Mouse (Mus musculus): Measurements from ENCODE around the gene Myrfl.
A peak's percentile ranks its signal among the peaks of the same experiment; 100 is the strongest.

Myrfl gene

DNA sequence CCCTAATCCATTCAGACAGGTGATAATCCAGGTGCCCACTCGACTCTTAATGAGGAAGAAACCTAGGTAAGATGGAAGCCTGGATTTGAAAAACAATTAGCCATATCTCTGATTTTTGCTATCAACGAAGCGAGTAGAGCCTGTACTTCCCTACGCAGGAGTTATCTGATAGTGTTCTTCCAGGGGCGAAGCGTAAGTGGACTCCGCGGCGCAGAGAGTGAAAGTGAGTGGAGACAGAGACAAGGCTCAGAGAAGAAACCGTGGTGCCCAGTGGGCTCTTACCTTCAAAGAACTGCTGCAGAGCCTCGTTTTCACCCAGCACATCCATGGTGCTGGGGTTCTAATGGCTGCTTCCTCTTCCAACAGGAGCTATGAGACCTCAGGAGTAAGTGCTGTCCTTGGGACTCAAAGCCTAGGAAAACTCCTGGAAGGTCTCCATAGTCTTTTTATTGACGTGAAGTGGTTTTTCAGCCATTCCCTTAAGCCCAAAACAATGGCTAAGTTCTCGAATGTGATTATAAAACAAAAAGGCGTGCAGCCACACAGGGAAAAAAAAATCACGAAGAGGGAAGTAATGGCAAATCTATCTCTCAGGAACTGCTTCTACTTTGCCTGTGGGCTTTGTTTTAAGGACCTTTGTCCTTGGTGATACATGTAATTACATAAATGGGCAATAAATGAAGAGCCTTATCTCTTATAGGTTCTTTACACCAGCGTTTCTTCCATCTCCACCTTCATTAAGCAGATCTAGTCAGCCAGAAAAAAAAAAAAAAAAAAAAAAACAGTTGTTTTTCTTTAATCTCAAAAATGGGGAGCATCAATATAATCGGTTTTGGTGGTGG, at the start of gene Myrfl:
TSS of gene Myrfl (minus strand) at position 584 of the 842 bp plus-strand sequence.
- no peak for DNase-seq (ENCODE audit: low read depth, low spot score)

DNA sequence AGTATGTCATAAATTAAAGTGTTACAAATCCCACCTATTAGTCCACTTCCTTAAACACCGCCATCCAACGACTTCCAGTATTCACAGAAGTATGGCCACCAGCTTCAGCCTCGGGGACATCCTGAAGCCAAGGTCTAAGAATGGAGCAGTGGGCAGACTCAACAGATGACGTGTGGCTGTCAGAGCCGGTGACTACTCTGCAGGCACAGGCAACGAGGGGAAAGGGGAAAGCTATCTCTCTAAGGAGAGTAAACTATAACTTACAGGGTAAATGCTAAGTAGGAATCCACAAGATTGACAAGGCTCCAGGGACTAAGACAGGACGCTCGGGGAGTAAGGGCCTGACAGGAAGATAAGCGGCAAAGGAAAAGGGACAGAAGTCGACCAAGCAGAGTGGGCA, 48.2 kb upstream of the Myrfl start:
- no peak for DNase-seq (ENCODE audit: low read depth, low spot score)

DNA sequence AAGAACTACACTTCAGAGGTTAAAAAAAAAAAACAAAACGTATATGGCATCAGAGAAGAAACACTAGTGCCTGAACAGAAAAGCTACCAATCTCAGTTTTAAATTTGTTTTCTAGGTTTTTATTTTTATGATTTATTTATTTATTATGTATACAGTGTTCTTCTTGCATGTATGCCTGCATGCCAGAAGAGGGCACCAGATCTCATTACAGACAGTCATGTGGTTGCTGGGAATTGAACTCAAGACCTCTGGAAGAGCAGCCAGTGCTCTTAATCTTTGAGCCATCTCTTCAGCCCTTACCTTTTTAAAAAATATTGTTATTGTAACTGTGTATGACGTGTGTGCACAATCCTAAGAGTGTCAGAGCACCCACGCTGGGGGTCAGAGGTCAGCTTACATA, 47.4 kb upstream of the Myrfl start:
- DNase-seq (ENCODE audit: low read depth, low spot score): no peak

DNA sequence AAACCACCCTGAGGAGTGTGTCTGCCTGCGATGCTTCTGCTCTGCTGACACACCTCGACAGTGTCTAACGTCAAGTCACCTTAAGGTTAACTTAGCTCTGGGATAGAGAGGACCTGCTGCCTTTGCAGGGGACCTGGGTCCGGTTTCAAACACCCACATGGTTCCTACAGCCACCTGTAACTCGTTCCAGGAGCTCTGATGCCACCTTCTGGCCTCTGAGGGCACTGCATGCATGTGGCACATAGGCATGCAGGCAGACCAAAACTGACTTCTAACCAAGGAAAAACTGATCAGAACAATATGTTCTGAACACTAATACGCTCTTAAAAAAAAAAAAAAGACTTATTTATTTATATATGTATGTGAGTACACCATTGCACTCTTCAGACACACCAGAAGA, 46.3 kb upstream of the Myrfl start:
- peak; percentile 2 for DNase-seq (ENCODE audit: low read depth, low spot score)

DNA sequence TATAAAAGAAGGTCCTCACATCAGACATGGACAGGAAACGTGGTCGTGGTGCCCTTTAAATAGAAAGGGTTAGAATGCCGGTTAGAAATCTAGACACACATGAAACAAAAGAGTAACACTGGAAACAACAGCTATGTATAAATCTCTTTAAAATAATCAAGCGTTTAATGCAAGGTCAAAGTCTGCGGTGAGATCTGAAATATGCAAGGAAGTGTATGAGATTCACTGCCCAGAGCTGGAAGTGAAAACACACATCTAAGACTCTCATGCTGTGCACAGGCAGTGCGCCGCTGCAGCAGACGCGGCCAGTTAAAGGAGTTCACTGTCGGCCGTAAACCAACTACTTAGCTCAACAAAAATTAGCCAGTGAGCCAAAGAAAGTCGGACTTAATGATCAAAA, 38.3 kb upstream of the Myrfl start:
- DNase-seq (ENCODE audit: low read depth, low spot score): no peak

DNA sequence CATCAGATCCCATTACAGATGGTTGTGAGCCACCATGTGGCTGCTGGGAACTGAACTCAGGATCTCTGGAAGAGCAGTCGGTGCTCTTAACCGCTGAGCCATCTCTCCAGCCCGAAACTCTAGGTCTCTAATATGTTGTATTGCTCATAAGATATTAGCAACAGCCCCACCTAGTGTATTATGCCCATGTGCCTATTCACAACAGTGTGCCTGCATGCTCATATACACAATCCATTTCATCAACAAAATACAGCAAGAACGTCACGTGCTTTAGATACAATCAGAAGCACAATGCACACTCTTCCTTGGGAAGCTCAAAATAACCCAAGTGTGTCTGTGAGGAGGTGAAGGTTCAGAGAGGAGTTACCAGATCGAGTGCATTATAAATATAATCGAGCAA, 37.1 kb upstream of the Myrfl start:
- no peak for DNase-seq (ENCODE audit: low read depth, low spot score)

DNA sequence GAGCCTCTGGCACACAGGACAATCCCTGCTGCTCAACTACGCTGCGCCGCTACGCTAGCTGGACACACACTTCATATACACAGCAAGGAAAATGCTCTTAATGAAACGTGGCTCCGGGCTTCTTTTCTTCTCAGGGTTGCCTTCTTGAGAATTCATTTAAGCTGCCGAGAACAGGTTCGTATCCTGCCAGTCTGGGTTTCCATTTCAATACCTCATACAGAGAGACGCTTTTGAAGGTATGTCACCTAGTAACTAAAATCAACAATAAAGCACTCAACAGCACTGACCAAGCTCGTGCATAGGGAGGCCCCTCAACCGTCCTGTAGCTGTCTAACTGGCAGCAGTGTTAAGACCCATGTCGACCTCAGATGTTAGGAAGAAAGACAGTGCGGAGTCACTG, 35.7 kb upstream of the Myrfl start:
- DNase-seq (ENCODE audit: low read depth, low spot score): no peak

DNA sequence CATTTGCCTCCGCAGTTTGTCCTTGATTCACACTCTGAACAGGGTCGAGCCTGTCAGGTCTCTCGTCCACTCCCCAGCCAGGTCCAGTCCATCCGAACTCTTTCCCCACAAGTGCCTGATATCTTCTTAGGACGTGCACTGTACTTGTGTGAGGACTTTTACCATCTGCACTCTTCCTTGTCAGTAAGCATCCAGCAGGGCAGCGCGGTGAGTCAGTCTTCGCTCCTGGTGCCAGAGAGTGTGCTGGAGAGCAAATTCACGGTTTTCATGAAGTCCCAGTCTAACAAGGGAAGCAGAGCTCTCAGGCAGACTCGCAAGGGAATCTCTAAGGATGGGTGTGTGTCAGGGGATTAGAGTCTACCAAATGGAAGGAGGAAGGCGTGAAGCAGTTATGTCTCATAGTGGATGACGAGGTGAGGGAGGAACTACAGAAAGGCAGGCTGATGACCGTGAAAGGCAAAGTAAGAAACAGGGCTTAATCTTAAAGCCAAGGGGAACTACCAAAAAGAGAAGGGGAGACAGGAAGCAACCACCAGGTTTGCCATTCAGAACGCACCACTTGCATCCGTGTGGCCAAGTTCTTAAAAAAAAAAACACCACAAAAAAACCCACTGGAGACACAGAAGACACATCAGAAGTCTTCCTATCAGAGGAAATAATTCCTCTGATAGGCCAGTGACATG, 34.9 kb upstream of the Myrfl start:
- no peak for DNase-seq (ENCODE audit: low read depth, low spot score)

DNA sequence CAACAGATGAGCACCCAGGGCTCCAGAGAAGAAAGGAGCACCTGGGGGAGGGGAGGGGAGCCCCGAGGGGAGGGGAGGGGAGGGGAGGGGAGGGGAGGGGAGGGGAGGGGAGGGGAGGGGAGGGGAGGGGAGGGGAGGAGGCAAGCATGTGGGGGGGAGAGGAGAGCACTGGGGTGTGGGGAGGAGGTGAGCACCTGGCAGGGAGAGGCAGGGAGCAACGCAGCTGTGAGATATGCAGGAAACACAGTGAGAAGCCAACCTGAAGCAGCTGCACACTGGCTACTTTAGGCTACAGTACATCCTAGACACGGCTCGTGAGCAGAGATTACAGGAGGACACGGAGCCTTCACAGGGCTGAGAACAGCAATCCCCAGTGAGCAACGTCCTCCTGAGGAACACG, 34.2 kb upstream of the Myrfl start:
- no peak for DNase-seq (ENCODE audit: low read depth, low spot score)

DNA sequence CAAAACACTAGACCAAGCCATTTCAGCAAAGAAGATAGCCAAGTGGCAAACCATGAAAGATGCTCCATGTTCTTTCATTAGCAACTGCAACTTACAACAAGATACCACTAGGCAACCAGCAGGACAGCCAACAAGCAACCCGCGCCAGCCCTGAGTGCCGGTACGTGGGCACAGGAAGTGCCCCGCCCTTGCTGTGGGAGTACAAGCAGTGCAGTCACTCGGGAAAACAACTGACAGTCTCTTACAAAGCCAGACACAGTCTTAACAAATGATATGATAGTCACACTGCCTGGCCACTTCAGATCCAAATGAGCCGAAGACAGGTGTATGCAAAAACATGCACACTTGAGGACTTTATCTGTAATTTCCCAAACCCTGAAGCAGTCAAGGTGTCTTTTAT, 33.8 kb upstream of the Myrfl start:
- DNase-seq (ENCODE audit: low read depth, low spot score): no peak

DNA sequence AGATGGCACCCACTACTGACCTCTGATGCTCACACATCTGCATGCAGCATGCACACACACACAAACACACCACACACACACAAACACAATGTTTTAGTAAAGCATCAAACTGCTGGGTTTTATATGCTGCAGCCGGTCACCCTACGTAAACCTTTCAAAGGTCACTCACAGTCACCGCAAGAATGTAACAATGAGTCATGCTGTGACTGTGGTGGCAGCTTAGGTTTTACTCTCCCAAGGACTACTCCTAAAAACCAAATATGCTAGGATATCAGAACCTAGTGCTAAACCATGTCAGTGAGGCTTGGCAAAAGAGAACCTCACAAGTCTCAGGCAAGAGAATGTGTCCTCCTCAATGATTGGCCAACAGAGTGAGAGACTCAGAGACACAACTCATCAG, 32.1 kb upstream of the Myrfl start:
- DNase-seq (ENCODE audit: low read depth, low spot score): no peak

DNA sequence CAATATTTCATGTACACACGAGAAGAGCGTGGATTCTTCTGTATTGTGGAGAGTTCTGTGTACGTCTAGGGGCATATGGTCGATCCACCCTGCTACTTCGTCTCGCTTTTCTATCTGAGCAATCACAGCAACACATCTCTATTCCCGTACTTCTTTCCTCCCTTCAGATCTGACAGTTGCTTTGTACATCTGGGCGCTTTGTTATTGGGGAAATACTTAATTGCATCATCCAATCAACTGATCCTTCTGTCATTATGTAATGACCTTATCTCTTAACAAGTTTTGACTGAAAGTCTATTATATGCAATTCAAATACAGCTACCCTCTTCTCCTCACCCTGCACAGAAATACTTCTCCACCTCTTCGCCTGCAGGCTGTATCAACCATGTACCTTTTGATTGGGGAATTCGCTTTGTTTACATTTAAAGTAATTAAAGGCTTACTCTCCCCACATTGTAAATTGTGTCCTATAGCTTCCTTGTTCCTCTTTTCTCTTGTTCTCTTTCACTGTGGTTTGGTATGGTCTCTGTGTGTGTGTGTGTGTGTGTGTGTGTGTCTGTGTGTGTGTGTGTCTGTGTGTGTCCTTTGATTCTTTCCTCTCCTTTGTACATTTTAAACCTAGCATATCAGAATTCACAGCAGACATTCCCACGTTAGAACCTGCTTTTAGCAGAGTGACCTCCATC, 29.9 kb upstream of the Myrfl start:
- DNase-seq (ENCODE audit: low read depth, low spot score): no peak

DNA sequence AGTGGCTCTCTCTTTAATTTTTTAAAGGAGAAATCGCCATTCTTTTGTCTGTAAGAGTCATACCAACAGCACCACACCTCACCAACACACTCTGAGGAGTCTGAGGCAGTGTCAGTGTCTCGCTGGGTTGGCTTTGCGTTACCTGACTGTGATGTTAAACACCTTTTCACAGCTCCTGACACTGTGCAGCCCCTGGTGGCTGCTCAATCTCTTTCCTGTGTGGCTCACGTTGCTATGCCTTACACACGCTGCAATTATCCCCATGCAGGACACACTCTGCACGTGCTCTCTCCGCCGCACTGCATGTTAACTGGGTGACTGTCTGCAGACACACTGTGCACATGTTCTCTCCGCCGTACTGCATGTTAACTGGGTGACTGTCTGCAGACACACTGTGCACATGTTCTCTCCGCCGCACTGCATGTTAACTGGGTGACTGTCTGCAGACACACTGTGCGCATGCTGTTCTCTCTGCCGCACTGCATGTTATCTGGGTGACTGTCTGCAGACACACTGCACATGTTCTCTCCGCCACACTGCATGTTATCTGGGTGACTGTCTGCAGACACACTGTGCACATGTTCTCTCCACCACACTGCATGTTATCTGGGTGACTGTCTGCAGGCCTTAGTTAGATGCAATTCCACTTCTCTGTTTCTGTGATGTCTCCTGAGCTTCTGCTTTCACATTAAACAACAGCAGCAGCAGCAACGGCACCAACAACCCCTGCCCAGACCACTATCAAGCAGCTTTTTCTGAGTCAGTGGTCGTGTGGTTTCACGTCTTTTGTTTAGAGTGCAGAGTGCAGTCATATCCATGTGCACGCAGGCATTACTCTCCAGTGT, 27.2 kb upstream of the Myrfl start:
- DNase-seq (ENCODE audit: low read depth, low spot score): no peak

DNA sequence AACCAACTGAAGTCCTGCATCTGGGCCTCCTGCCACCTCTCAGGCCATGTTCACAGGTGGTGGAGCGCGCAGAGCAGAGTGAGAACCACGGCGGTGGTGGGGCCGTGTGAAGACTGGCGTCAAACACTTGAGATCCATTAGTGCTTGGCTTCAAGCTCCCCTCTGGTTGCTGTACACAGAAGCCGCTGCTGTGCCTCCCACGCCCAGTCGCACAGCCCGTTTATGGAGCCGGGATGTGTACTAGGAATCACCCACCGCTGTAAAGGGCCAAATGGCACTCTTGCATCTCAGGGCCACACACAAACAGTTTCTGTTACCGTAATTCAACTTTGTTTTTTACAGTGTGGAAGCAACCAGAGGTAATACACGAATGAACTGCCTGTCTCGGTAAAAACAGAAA, 25.4 kb upstream of the Myrfl start:
- no peak for DNase-seq (ENCODE audit: low read depth, low spot score)

DNA sequence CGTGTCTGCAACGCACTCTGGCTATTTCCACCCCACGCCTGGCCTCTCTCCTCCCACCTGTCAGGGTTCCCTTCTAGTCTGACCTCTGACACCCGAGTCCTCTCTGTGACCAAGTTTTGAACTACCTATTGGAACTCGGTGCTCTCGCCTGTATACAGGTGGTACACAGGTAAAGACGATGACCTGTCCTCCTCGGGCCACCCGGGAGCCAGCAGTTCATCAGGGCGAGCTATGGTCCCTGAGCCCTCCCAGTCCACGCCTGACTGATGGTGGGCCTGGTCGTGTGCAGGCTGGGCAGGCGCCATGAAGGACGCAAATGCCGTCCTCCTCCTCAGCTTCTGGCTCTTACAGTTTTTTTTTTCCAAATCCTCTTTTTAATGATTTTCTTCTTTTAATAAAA, 24.7 kb upstream of the Myrfl start:
- no peak for DNase-seq (ENCODE audit: low read depth, low spot score)

DNA sequence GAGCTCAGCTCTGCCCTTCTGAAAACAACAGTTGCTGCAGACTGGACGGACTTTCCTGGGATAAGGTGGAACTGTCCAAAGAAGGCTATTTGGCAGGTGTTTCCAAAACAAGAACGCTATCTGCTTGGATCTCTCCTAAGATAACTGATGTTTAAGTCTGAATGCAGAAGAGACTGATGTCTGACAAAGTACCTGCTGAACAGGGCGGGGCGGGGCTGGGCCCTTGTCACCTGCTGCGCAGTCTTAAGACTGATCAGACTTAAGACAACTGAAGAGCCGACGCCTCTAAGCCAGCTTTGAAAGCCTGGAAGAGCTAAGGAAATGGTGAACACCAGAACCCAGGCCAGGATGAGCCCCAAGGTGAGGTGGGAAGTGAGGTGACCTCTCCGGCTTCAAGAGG, 23.9 kb upstream of the Myrfl start:
- no peak for DNase-seq (ENCODE audit: low read depth, low spot score)

DNA sequence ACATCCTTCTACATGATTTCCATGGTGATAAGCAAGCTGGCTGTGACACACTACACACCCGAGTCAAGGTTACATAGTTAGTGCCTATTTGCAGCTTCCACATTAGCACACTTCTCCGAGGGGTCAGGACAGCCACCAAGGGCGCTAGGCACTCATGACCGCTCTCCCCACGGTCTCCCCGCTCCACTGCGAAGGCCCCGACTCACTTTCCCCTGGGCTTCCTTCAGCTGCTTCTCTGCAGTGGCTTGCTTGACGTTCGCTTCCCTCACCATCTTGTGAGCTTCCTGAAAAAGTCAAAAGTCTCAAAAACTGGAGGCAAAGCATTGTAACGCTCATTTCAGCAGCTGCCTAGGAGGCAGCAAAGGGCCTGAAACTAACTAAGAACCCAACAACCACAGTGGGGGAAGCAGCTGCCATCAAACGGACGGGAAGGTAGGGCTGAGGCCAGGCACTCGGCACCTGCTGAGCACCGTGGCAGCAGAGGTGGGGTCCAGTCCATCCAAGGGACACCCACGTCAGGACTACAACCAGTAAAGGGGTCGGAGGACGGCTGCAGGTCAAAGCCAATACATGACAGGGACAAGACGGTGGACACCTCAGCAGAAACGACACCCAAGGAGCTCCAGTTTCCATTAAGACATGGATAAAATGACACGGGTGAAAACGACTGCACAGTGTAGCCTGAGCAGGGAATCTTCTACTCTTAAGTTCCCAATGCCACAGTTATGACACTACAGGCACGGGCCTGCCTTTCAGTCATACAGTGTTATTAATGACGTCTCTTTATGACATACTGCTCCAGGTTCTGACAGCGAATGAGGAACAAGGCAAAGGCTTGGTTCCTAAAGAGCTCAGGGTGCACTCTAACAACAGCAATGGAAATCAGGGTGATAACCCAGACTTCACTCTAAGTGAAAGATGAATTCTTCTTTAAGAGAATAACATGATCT, 22.9 kb upstream of the Myrfl start:
- DNase-seq (ENCODE audit: low read depth, low spot score): no peak

DNA sequence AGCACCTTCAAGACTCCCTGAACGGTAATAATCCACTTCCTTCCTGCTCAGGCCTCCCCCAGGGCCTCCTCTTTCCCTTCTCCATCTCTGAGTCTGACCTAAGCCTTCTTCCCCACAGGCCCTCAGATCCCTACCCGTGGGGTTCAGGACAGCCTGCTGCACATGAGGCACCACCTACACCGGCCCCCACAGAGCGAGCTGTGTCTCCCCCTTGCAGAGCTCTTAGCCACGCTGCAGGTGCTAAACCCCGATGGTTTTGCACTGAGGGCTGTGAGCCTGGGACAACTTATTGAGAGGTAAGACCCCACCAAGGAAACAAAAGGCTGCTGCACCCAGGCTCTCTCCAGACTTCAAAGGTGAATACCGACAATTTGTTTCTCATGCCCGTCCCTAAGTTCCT, 19.9 kb upstream of the Myrfl start:
- no peak for DNase-seq (ENCODE audit: low read depth, low spot score)

DNA sequence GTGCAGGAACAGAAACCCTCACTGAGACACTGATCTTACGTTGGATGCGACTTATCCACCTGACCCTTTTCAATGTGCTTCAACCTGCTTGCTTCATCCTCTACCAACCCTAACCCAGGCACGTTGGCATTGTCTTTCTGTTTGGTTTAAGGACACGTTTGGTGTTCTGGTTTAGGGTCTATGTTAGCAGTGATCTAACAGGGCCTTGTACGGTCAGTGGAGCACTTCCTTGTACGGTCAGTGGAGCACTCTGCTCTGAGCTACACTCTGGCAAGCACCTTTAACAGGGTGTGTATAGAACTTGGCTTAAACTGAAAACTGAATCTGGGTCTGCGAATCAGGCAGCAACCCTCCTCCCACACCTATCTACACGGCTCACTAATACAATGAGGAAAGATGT, 18.6 kb upstream of the Myrfl start:
- DNase-seq (ENCODE audit: low read depth, low spot score): no peak

DNA sequence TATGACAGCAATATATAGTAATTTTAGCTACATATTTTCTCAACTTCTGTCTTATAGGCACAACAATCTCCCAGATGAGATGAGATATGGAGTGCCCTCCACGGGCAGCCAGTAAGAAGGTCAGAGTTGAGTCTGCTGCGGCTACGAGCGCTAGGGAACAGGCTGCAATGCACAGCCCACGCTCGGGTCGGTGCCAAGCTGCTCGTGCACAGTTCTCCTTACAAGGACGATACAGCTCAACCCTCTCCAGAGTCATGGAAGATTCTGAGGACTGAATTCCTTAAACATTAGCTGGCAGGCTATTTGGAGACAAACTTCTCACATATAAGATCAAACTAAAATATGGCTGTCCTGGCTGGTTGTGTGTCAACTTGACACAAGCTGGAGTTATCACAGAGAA, 17.9 kb upstream of the Myrfl start:
- no peak for DNase-seq (ENCODE audit: low read depth, low spot score)
